Mouse (Mus musculus): Measurements from ENCODE around the gene Mapk8ip3.

DNA sequence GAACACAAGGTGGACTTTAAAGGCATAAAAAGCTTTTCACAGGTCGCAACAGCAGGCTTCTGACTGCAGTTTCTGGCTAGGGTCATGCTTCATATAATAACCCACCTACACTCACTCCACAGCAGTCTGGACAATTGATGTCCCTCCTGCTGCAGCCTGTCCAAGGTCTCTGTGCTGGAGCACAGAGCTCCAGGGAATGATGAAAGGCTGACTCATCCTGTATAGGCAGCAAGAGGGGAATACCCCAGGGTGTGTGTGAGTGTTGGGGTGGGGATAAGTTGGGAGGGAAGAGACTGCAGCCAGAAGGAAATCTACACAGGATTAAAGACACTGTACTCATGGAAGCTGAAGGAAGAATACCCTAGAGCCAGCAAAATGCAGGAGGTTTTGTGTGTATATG lies 7.3 kb downstream of the Mapk8ip3 start:
- no peak for TF ChIP-seq CTCF (IDR thresholded peaks at IDR 0.05)
- TF ChIP-seq POLR2A (IDR thresholded peaks at IDR 0.05; ENCODE audit: insufficient read depth, low read depth, low read length) = no peak
- TF ChIP-seq EP300 (IDR thresholded peaks at IDR 0.05; ENCODE audit: insufficient read depth, low read depth, low read length) = no peak

Data from heart, adult 2 months (tissue).